Mouse (Mus musculus) cerebellum, postnatal 25 days (tissue): ENCODE measurements around the gene Metrn.

Source experiments
- DNase-seq, 2 experiments: peaks; one replicate each; pipeline ENCODE4 v3.0.0; 2021; ENCODE audit warnings: mixed read lengths in 2 of 2

Gene Metrn

GRCm38 (mm10) chr17:25762591-25762990 is 34.3 kb downstream of the Metrn start:
- no peak for DNase-seq

GRCm38 (mm10) chr17:25761561-25761970 is 35.4 kb downstream of the Metrn start:
- DNase-seq, result no peak

- no peak for DNase-seq
These were observed 36.8 kb downstream of the Metrn start for GRCm38 (mm10) chr17:25760148-25760547.

- DNase-seq, result no peak
These were observed 39.2 kb downstream of the Metrn start for GRCm38 (mm10) chr17:25757691-25758090.

- no peak for DNase-seq
These were observed 40.3 kb downstream of the Metrn start for GRCm38 (mm10) chr17:25756378-25757242.

DNA sequence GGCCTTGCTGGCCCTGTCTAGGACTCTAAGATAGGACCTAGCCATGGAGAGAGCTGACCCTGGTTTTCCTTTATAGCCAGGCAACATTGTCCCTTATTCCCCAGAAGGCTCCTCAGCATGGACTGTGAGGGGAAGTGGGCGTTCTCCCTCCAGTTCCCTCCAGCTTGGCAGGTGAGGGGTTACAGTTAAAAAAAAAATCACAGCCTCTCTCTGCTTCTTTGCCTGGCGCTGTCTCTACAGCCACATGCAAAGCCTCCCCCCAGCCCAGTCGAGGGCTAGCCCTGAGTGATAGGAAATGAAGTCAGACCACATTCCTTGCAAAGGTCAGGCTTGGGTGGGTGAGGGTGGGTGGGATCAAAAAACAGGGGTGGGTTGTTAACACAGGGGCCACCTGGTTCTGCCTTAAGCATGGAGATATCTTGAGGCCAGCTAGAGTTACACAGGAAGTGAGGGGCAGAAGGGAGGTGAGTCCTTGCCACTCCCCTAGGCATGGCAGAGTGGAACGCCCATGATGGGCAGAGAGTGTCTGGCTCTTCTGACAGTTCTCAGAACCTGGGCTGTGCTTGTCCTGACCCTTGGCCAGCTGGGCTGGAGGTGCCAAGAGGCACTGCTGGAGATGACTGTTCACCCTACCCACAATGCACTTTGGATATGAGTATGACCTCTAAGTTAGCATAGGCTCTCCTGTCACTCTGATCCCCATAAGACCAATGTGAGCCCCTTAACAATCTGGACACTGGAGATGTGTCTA is 41.1 kb downstream of the Metrn start:
- DNase-seq, result no peak

- DNase-seq, result no peak
These were observed 41.9 kb downstream of the Metrn start for GRCm38 (mm10) chr17:25755086-25755485.

DNA sequence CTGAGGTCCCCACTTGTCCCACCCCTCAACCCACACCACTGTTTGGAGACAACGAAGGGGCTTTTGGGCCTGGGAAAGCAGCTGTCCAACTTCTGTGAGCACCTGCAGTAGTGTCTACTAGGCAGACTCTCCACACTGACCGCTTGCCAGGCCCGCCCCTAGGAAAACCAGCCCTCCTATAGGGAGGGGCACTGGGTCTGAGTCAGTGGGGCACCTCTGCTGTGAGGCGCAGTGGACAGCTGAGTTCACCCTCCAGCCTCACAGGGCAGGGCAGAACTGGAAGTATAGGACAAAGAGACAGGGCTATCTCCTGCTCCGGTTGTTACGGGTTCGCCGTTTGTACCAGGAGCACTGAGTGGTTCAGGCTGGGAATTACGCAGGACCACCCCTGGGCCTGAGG is 42.7 kb downstream of the Metrn start, which contains the start of gene Msln:
Gene Msln (minus strand): TSS at position 138 of the 400 bp plus-strand sequence.
- no peak for DNase-seq

DNA sequence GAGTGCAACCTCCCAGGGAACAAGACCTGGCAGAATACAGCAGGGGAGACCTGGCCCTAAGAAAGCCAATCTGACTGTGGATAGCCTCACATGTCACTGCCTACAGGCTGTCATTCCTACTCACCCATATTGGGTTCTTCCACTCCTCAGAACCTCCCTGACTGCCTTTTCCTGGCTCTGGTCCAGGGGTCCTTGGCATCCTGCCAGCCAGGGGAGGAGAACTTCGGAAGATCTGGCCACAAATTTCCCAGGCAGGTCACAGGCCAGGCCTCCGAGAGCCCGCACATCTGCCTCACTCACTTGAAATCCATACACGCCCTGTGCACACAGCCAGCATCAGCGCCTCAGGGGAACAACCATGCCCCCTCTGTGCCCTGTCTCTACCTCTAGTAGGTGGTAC is 45.5 kb downstream of the Metrn start:
- peak in 1 of 2 experiments; percentile 45 for DNase-seq

DNA sequence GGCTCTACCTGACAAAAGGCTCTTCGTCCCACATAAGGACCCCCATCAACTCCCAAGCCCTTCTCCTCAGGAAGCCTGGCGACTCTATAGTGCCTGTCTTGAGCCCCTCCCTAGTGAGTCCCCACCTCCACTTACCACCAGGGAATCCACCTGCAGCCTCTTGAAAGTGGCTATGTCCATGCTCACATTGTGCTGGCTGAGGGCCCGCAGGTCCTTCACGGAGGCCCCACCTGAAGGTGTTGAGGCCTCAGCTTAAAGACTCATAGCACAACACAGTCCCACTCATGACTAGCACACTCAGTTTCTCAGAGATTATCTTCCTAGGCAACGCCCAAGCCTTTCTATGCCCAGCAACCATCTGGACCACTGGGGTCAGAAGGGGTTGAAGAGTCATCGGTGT is 47.6 kb downstream of the Metrn start:
- no peak for DNase-seq

- no peak for DNase-seq
These were observed 48.7 kb downstream of the Metrn start for GRCm38 (mm10) chr17:25748238-25748637.

DNA sequence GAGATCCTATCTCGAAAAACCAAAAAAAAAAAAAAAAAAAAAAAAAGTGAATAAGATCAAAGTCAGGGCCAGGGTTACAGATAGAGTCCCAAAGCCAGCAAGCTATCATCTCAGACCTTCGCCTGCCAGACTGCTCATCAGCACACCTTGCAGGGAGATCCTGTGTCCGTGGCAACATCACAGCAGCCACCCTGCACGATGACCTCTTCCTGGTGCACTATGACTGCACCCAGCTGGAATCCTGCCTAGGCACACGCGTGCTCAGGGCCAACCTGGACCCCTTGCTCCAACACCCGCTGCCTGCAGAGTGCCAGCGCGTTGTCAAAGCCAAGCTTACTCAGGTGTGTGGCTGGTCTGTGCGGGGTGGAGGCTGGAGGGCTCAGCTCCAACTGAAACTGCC is 52.6 kb downstream of the Metrn start:
- DNase-seq, result no peak

DNA sequence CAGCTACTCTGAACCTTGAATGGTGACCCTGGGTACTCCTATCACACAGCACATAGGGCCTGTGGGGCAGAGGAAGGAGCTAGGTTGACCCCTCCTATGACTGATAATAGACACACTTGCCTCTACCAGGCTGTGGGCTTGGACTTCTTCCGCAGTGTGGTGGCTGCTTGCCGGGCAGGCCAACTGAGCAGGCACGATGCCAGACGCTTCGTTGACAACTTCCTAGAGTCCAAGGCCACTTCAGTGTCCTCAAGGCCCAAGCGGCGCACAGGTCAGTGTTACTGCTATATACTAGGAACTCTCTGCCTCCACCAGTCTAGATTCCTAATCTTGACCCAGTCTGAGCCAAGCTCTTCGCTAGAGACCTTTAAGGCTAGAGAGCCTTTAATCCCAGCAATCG is 53.1 kb downstream of the Metrn start:
- no peak for DNase-seq
